Mouse (Mus musculus) adrenal gland, postnatal 36 days (tissue): ENCODE data around the gene Ube2e2. TPM values are rescaled to one million over a fixed set of nuclear protein-coding genes. Genes with fewer than 3 reads are reported as not detected.
A peak's percentile ranks its signal among the peaks of the same experiment; 100 is the strongest.
"Not testable (repeated sequence)": the region's sequence is repeated elsewhere in the genome, so short reads cannot be mapped to it uniquely, and the experiment has no call there.

ENCODE experiments used
- DNase-seq, 2 experiments: peaks; one replicate each; pipeline ENCODE4 v3.0.0; 2021; ENCODE audit warnings: mixed read lengths in 1 of 2
- total RNA-seq, 2 experiments: library from RNA; stranded (reverse); gene quantifications; 2 replicates each; pipeline ENCODE4 v1.2.3; 2021

Ube2e2 gene
- total RNA-seq, 2 experiments from 2014 or later, result 37.1 to 45.1 TPM

- no peak for DNase-seq
Observed at GRCm38 (mm10) chr14:18754001-18754400, 140.1 kb downstream of the Ube2e2 start.

DNA sequence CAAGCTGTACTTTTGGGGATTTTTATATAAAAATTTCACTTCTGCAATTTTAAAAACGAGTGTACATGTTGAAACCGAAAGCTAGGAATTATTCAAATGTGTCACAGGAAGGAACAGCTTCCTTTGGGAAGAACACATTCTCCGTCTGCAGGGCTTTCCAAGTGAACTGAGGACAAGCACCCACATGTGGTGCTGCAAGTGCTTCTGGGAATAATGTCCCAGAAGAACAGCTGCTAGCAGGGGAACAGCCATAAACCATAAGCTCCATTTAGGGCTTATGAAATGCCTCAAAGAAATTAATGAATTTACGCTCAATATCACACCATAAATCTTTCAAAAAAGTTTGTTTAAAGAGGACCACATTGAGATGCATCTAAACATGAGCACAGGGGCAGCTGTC, 162.9 kb downstream of the Ube2e2 start:
- no peak for DNase-seq

- no peak for DNase-seq
Observed at GRCm38 (mm10) chr14:18720601-18721591, 173.2 kb downstream of the Ube2e2 start.

DNA sequence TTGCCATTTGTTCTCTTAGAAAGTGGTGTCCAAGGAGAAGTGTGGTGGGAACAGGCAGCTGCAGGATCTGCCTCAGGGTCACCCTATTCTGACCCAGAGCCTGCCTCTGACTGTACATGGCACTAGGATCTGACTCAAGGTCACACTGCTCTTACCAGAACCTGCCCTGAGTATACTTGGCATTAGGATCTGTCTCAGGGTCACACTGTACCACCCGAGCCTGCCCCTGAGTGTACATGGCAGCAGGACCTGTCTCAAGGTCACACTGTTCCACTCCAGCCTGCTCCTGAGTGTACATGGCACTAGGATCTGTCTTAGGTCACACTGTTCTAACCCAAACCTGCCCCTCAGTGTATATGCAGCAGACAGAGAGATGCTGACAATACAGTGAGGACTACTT, 177.1 kb downstream of the Ube2e2 start:
- peak in 1 of 2 experiments; percentile 33 for DNase-seq

DNA sequence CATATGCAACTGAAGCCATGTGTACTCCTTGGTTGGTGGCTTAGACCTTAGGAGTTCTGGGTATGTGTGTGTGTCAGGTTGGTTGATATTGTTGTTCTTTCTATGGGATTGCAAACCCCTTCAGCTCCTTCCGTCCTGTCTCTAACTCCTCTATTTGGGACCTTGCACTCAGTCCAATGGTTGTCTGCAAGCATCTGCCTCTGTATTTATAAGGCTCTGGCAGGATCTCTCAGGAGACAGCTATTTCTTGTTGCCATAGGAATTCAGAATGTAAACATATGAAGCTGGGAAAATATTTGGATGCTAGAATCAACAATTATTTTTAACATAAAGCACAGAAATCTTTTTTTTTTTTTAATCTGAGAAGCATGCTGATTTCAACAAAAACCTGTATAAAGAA, 178.5 kb downstream of the Ube2e2 start:
- no peak for DNase-seq

- no peak for DNase-seq
Observed at GRCm38 (mm10) chr14:18697662-18698225, 196.3 kb downstream of the Ube2e2 start.

- DNase-seq, result not testable (repeated sequence)
Observed at GRCm38 (mm10) chr14:18696418-18696817, 197.6 kb downstream of the Ube2e2 start.

DNA sequence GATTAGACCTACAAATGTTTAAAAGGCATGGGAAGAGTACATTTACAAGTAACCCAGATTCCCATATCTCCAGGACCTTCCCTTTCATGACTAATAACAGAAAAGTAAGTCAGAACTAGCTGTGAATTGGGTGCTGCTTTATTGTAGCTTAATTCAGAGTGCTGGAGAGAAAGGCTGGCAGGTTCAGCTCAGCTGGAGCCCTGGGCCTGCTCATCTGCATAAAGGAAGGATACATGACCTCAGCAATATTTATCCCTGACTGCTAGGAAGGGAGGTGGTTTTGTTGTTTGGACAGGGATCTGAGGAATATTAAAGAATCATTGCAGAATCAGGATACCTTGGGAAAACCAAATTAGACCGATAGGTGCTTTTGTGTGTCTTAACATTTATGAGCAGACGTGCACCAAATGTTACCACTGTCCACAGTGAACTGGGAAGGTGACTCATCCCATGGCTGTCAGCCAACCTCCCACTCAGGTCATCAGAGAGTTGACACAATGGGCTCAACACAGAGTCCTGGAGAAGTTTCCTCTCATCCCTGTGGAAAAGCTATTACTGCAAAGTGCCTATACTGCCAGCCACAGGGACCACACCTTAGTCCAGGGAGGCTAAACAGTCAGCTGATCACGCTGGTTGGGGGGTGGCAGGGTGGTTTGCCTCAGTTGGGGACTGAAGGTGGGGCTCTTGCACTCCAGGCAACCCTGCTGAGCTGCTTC, 215.8 kb downstream of the Ube2e2 start:
- DNase-seq, result peak; percentile 88 to 89

DNA sequence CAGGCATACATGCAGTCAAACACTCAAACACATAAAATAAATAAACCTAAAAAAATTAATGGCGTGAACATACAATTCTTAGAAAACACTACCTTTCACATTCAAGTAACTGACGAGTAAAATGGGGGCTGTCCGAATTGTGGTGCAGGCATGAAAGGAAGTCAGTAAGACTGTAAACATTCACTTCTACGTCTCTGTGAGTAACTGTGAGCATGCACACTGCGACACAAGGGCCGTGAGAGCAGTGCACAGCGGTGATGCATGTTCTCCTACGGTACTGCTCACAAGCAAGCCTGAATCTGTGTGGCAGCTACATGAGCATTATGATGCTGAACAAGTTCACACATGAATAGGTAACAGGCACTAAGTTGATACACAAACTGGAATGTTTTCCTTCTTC, 223.4 kb downstream of the Ube2e2 start:
- DNase-seq, result no peak

DNA sequence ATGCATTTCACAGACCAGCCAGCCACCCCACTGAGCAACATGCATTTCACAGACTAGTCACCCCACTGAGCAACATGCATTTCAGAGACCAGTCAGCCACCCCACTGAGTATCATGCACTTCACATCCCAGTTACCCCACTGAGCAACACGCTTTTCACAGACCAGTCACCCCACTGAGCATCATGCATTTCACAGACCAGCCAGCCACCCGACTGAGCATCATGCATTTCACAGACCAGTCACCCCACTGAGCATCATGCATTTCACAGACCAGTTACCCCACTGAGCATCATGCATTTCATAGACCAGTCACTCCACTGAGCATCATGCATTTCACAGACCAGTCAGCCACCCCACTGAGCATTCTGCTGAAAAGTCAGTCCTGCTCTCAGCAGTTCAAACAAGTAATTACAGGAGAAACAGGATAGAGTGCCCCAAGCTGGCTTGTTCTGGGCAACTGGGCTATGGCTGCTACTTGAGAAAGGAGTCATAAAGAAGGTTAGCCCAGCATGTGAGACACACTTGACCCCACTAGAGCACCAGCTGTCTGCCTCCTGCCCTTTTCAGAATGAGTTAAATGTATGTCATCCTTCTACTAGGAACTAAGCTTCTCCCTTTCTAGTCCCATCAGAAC, 224.6 kb downstream of the Ube2e2 start:
- no peak for DNase-seq

GRCm38 (mm10) chr14:18668309-18668708, 225.8 kb downstream of the Ube2e2 start:
- not testable (repeated sequence) for DNase-seq

DNA sequence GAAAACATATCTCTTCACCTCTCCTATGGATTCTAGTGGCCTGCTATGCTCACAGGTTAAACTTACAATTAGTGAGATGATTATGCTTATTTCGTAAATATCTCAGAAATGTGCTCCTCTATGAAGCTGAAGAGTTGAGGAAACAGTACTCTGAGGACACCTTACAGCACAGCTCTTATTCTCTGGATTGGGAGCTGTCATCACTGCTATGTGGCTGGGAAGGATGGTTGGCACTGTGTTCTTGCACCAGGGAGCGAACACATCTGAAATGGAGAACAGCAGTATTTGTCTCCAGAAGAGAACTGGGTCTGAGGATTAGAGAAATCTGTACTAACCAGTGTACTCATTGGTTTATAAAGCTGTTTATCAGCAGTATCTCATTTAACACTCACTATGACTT, 226.3 kb downstream of the Ube2e2 start:
- no peak for DNase-seq

DNA sequence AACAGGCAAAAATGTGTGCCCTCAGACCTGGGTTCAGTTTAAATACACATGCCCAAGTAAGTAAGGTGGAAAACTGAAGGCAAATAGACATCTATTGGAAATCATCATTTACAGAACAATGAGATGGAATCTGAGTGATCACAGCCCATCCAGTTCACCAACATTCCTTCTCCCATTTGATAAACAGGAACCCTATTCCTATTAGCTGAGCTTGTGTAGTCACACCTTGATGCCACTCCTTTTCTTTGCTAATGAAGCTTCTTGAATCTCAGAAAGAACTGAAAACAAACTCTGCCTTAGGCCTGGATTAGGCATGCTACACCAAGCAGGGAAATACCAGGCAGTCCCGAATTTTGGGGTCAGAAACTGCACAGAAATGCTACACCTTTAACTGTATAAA, 227.8 kb downstream of the Ube2e2 start:
- no peak for DNase-seq

DNA sequence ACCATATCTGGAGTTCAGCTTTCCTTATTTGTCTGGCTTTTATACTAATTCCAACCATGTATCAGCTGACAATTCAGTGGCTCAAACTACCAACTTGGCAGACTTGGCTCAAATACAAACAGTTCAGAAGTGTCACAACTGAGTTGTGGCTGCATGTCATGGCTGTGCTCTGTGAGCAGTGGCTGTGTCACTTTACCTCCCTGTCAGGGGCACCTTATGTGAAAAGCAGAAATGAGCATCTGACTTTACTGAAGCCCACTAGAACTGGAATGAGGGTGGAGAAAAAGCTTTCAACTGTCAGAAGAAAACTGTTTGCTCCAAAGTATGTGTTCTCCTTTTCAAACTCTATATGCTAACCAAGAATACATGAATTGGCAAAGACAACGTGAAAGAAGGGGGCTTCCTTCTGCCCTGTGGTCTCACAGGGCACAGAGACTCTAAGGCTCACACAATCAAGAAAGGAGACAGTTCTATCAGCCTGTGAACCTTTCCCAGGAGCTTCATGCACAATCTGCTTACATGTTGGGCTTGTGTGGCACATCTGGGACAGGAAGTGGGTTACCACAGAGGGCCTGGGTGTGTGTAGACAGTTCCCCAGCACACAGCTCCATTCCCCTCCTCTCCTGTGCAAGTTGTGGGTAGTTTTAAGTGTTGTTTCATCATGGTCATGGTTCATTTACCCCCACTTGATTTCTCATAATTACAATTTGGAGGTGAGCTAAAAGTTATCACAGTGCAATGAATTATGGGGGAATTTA, 228.6 kb downstream of the Ube2e2 start:
- DNase-seq, result no peak

- DNase-seq, result no peak
Observed at GRCm38 (mm10) chr14:18663666-18664065, 230.4 kb downstream of the Ube2e2 start.

DNA sequence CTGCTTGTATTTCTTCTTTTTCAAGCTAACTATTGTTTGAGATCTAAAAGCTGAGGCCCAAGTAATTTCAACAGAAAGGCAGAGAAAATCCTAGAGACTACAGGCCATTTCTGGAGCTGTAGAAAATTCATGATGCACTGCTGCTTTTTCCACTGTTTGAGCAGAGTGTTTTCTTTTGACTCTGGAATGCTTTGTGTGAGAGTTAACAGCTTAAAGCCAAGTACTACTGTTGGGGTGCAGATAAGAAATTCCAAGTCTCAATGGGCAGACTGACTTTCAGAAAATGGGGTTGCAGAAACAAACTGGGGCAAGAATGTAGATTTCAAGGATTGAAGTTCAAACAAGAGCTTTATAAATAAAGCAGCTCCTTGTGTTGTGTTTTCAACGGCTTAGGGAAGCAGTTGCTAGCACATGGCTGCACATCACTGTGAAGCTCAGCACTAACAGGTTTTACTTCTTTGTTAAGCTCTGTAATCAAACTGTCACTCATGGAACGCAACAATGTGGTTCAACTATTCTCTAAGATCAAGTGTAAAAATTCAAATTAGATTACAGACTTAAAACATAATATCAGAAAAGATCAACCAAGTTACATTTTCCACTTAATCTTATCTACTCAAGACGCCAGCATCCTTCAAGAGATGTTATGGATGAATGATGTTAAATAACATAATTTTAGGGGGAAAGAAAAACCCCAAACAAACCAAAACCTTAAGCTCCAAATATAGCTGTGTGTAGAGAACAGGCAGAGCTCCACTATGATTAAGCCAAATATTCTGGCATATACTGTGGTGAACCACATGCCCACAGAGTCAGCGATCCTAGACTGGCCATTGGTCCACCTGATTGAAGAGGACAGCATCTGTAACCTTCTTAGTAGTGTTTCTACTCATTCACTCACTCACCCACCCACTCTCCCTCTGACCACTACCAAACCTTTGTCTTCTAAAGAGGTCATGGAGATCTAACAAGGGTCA, 236.0 kb downstream of the Ube2e2 start:
- DNase-seq, result no peak

DNA sequence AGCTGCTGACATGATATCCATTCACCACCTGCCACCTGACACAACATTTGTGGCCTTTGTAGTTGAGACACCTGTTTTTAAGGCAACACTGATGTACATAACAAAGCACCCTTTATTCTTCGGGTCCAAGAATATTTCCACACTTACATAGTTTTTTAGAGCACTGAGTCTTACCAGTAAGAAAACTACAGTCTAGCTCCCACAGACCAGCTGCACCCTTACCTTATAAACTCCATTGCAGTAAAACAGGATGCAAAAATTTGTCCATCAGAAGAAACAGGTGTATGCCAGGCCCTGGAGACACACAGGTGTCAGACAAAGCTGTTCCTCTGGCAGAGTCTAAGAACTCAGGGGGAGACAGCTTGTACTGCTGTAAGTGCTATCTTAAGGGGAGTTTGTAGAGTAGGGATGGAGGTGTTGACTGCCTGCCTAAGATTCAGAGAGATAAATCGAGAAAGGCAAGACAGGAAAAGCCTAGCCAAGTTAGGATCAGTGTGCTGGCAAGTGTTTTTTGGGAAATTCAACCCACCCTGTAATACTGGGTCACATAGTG, 244.9 kb downstream of the Ube2e2 start:
- no peak for DNase-seq

GRCm38 (mm10) chr14:18641656-18642055, 252.4 kb downstream of the Ube2e2 start:
- no peak for DNase-seq

DNA sequence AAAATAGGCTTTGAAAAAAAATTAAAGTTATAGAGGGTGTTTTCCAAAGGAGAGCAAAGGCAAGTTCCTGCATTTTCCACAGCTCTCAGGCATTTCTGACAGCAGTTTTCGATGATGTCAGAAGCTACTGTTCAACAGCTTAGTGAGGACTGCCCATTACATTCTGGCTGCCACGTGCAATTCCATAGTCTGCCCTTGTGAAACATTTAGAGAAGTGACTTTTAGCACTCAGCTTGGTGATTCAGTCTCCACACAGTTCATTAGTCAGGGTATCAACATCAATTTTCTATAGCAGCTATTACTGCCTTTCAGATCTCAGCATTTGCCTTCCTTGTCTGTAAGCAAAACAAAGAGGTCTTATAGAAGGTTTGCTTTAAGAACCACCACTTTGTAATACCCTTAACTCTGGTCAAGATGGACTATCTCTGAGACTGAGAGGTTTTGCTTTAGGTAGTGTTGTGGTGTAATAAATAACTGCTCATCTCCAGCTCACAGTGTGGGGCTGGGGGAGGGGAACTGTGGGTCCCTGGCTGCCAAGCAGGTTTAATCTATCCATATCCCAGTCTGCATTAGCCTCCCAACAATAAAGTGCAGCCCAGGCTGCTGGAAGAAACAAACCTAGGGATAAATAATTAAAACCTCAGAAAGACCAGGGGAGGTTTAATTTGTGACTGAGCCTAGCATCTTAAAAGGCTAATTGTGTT, 255.2 kb downstream of the Ube2e2 start:
- DNase-seq, result no peak
